Mouse (Mus musculus) liver, postnatal 0 days (tissue): ENCODE measurements at regions not wholly inside any gene's neighbourhood (a gene's known extent, or its start where the extent isn't known, plus 50 kb on each side); places are given as distances from the start of the nearest gene placed in this dataset.

Experiments
- CTCF ChIP-seq: sonication (generic); IDR thresholded peaks from 2 replicates; pipeline ENCODE4 v1.5.1; 2016; ENCODE audit warnings: antibody characterized with exemption, low read depth
- EP300 ChIP-seq: IDR thresholded peaks from 2 replicates; pipeline ENCODE4 v1.6.1; 2016; ENCODE audit warnings: antibody characterized with exemption, low read depth, mild to moderate bottlenecking

DNA sequence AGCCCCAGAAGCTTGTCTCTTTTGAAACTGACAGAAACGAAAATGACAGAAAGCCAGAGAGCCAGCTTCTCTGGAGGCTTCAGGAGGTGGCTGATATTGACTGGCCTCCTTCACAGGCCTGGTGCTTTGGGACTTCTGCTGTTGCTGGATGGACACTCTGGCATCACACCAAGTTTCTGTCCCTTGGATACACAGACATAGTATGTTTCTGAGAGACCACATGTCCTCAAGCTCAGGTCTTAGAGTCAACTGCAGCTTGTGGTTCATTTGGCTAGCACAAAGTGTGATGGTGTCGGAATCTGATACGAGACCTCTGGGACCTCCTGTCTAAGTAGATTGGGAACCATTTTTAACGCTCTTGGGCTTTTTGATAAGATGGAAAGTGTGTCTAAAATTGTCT lies 502.0 kb downstream of the Sqor start:
- TF ChIP-seq EP300 (no peak), CTCF (no peak)
